Mouse (Mus musculus) limb, embryonic 15.5 days (tissue): ENCODE measurements around the gene Tor4a. TPM values are rescaled to one million over a fixed set of nuclear protein-coding genes. Genes with fewer than 3 reads are reported as not detected.

ENCODE experiments used
- polyA plus RNA-seq: library from polyadenylated mRNA; unstranded; fragments of >200 nt; fragmentation: Nextera tagmentation; extraction: Ambion mirVana; gene quantifications from 2 replicates; pipeline ENCODE4 v1.2.1, GENCODE M21; 2015

The Tor4a gene
- polyA plus RNA-seq, 1 experiment from 2014 or later = 8.9 TPM

Other genes starting within 250 kb of the Tor4a start
- 10.4 and 18.2 TPM in 2 replicates for gene Zmynd19, start 247.1 kb downstream of the Tor4a start, polyA plus RNA-seq
- 28.4 and 30.2 TPM in 2 replicates for gene Dph7, start 234.5 kb downstream of the Tor4a start, polyA plus RNA-seq
- gene Mrpl41, start 221.8 kb downstream of the Tor4a start, polyA plus RNA-seq = 117 TPM in 2 replicates
- 7.1 and 7.2 TPM in 2 replicates for gene Pnpla7, start 220.9 kb downstream of the Tor4a start, polyA plus RNA-seq
- gene Nsmf, start 142.5 kb downstream of the Tor4a start, polyA plus RNA-seq = 67.5 and 68.3 TPM in 2 replicates
- gene Entpd8, start 116.6 kb downstream of the Tor4a start, polyA plus RNA-seq = not detected in 2 replicates
- 0.18 TPM in 1 of 2 replicates, not detected in the other for gene Noxa1, start 101.7 kb downstream of the Tor4a start, polyA plus RNA-seq
- gene Nrarp, start 16.1 kb downstream of the Tor4a start, polyA plus RNA-seq = 28.5 and 33.5 TPM in 2 replicates
- 114 and 117 TPM in 2 replicates for gene Nelfb, start 14.6 kb upstream of the Tor4a start, polyA plus RNA-seq
- gene Stpg3, start 17.8 kb upstream of the Tor4a start, polyA plus RNA-seq = not detected in 2 replicates
- gene Fam166a, start 21.9 kb upstream of the Tor4a start, polyA plus RNA-seq = 0.81 TPM in 1 of 2 replicates, not detected in the other
- gene Tubb4b, start 27.8 kb upstream of the Tor4a start, polyA plus RNA-seq = 554 and 617 TPM in 2 replicates
- gene Slc34a3, start 37.5 kb upstream of the Tor4a start, polyA plus RNA-seq = not detected in 2 replicates
- 0.57 and 0.58 TPM in 2 replicates for gene Rnf224, start 39.9 kb upstream of the Tor4a start, polyA plus RNA-seq
- gene Rnf208, start 45.4 kb upstream of the Tor4a start, polyA plus RNA-seq = 16.9 and 17.5 TPM in 2 replicates
- gene Cysrt1, start 45.6 kb upstream of the Tor4a start, polyA plus RNA-seq = 83.9 and 100 TPM in 2 replicates
- gene AL732309.1, start 50.0 kb upstream of the Tor4a start, polyA plus RNA-seq = 10.2 and 10.4 TPM in 2 replicates
- 21.4 and 24.2 TPM in 2 replicates for gene Tmem203, start 58.6 kb upstream of the Tor4a start, polyA plus RNA-seq
- 8.5 and 8.6 TPM in 2 replicates for gene Tprn, start 65.7 kb upstream of the Tor4a start, polyA plus RNA-seq
- gene Ssna1, start 75.6 kb upstream of the Tor4a start, polyA plus RNA-seq = 241 and 244 TPM in 2 replicates
- gene Anapc2, start 75.6 kb upstream of the Tor4a start, polyA plus RNA-seq = 136 and 140 TPM in 2 replicates
- not detected in 2 replicates for gene Tmem210, start 91.3 kb upstream of the Tor4a start, polyA plus RNA-seq
- gene Lrrc26, start 93.0 kb upstream of the Tor4a start, polyA plus RNA-seq = 0.61 and 0.92 TPM in 2 replicates
- 0.71 and 0.87 TPM in 2 replicates for gene Grin1, start 122.3 kb upstream of the Tor4a start, polyA plus RNA-seq
- gene Man1b1, start 135.5 kb upstream of the Tor4a start, polyA plus RNA-seq = 47.0 and 55.8 TPM in 2 replicates
- gene Dpp7, start 159.5 kb upstream of the Tor4a start, polyA plus RNA-seq = 24.0 and 25.1 TPM in 2 replicates
- gene Uap1l1, start 168.8 kb upstream of the Tor4a start, polyA plus RNA-seq = 16.9 and 23.6 TPM in 2 replicates
- gene Sapcd2, start 175.4 kb upstream of the Tor4a start, polyA plus RNA-seq = 30.5 and 31.9 TPM in 2 replicates
- 4.2 and 11.7 TPM in 2 replicates for gene Entpd2, start 199.0 kb upstream of the Tor4a start, polyA plus RNA-seq
- gene Npdc1, start 202.5 kb upstream of the Tor4a start, polyA plus RNA-seq = 51.7 and 54.3 TPM in 2 replicates
- 0.18 TPM in 1 of 2 replicates, not detected in the other for gene Fut7, start 226.4 kb upstream of the Tor4a start, polyA plus RNA-seq
- gene Abca2, start 231.8 kb upstream of the Tor4a start, polyA plus RNA-seq = 4.2 and 5.9 TPM in 2 replicates